Mouse (Mus musculus) kidney, adult 9 months (tissue): Measurements from ENCODE around the gene Mettl16.

Experiments used
- DNase-seq: peaks from one replicate; pipeline ENCODE4 v3.0.0; 2022

Mettl16 gene

GRCm38 (mm10) chr11:74832503-74833143, 62.0 kb downstream of the Mettl16 start:
- peak; percentile 74 for DNase-seq

GRCm38 (mm10) chr11:74833536-74834358, 63.1 kb downstream of the Mettl16 start:
- DNase-seq, result peak; percentile 61

- DNase-seq, result no peak
Measured at GRCm38 (mm10) chr11:74834359-74834638, 63.7 kb downstream of the Mettl16 start.

GRCm38 (mm10) chr11:74834650-74835277, 64.1 kb downstream of the Mettl16 start:
- no peak for DNase-seq

GRCm38 (mm10) chr11:74835593-74836224, 65.1 kb downstream of the Mettl16 start:
- DNase-seq, result no peak

GRCm38 (mm10) chr11:74836225-74837055, 65.8 kb downstream of the Mettl16 start:
- no peak for DNase-seq

GRCm38 (mm10) chr11:74837056-74837693, 66.5 kb downstream of the Mettl16 start:
- DNase-seq, result no peak

GRCm38 (mm10) chr11:74837694-74838431, 67.2 kb downstream of the Mettl16 start:
- peak; percentile 97 for DNase-seq

GRCm38 (mm10) chr11:74838441-74838840, 67.8 kb downstream of the Mettl16 start:
- DNase-seq, result peak; percentile 97

GRCm38 (mm10) chr11:74838971-74839370, 68.3 kb downstream of the Mettl16 start:
- DNase-seq, result peak; percentile 98

- peak; percentile 42 for DNase-seq
Measured at GRCm38 (mm10) chr11:74839860-74840715, 69.5 kb downstream of the Mettl16 start.

- peak; percentile 35 for DNase-seq
Measured at GRCm38 (mm10) chr11:74840739-74841138, 70.1 kb downstream of the Mettl16 start.

- peak; percentile 92 for DNase-seq
Measured at GRCm38 (mm10) chr11:74841366-74841765, 70.7 kb downstream of the Mettl16 start.

- DNase-seq, result peak; percentile 46
Measured at GRCm38 (mm10) chr11:74842045-74842444, 71.4 kb downstream of the Mettl16 start.

- DNase-seq, result no peak
Measured at GRCm38 (mm10) chr11:74842656-74843434, 72.2 kb downstream of the Mettl16 start.

- no peak for DNase-seq
Measured at GRCm38 (mm10) chr11:74843435-74843714, 72.7 kb downstream of the Mettl16 start.

GRCm38 (mm10) chr11:74843761-74844160, 73.1 kb downstream of the Mettl16 start:
- DNase-seq, result no peak

GRCm38 (mm10) chr11:74845784-74846183, 75.2 kb downstream of the Mettl16 start:
- no peak for DNase-seq

GRCm38 (mm10) chr11:74847919-74848521, 77.4 kb downstream of the Mettl16 start:
- peak; percentile 92 for DNase-seq
